Mouse (Mus musculus) megakaryocyte progenitor cell, adult 5-6 weeks (primary cell): Measurements from ENCODE around the gene Mrgpra9. TPM values are rescaled to one million over a fixed set of nuclear protein-coding genes. Genes with fewer than 3 reads are reported as not detected.

Experiments used
- ATAC-seq: replicated peaks from 2 replicates; pipeline ENCODE4 v1.8.0; 2016; ENCODE audit warnings: mild to moderate bottlenecking, moderate TSS enrichment, inconsistent platforms; ENCODE audit not compliant: poor library complexity
- total RNA-seq, 2 experiments: library from RNA; stranded (forward) in 1 of 2; stranded (reverse) in 1 of 2; fragments of 157-497, 149-512 nt in 1 of 2; fragments of 200-1000 nt in 1 of 2; gene quantifications; 2 replicates each; pipeline versions ENCODE4 v1.2.3 to v1.2.4; 2015 to 2017

Gene Mrgpra9
- total RNA-seq (2015) (not detected in 2 replicates), total RNA-seq (2017) (not detected in 2 replicates)

DNA sequence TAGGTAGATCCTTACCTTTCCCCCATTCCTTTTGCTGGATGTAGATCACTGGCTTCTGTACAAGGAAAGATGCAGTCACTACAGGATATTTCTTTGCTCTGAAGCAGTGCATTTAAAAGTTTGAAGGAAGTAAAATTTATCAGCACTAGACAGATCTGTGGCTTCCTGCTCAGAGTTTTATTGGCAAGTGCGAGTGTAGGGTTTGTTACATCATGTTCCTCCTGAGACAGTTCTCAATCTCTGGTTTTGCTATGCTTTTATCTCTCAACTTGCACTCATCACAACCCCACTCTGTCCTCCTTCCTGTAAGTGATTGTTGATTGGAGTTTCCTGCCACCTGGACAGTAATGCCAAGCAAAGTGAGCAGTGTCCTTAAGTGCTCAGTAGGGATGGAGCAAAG is at the start of gene Mrgpra9:
Mrgpra9 (minus strand) TSS at position 79 of the 400 bp plus-strand sequence.
- ATAC-seq, result peak; percentile 54

DNA sequence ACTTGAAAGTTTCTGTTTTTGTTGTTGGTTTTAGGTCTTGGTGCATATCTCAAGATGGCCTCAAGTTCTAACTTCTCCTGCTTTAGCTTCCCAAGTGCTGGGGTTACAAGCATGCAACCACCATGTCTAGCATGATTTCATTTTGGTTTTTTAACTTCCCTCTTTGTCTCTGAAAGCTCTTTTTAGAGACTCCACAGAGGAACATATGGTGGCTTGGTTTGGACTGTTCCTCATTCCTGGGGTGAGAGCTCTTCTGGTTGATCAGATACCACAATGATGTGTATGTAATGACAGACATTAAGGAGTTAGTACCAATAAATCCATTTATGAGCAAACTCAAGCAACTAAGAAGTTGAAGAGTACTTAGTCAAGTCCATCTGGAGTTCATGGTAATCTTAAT is 47.0 kb upstream of the Mrgpra9 start:
- ATAC-seq, result peak; percentile 61

DNA sequence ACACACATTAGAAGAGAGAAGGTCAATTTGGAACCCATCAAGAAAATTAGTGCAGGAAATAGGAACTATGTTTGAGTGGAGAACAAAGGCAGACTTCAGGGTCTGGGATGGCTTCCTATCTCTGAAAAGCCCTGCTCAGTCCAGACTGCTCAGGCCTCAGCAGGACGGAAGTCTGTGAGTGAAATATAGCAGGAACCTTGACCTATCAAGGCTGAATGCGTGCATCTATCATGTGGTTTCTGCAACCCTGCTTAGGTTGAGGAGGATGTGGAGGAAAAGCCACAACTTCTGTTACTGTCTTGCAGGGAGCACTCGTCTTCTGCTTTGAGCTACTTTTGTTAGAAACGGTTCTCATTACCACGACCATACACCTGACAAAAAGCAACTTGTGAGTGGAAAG is 18.9 kb upstream of the Mrgpra9 start:
- peak; percentile 55 for ATAC-seq

DNA sequence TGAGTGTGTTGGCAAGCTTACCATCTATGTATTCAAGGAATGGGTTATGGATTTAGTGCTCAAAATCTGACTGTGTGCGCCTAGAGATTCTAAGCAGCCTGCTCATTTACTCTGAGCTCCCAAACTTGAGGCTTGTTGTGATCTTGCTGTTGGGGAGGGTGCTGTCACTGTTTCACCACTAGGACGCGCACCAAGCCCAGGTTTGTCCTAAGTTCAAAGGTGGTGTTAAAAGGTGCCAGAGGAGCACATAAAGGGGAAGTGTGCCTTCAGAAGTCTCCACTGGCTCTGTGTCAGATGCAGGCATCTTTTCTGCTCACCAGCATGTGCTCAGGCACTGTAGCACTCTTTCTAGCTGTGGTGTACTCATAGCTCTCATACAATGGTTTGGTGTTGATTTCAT is 8.0 kb downstream of the Mrgpra9 start:
- ATAC-seq, result peak; percentile 82

DNA sequence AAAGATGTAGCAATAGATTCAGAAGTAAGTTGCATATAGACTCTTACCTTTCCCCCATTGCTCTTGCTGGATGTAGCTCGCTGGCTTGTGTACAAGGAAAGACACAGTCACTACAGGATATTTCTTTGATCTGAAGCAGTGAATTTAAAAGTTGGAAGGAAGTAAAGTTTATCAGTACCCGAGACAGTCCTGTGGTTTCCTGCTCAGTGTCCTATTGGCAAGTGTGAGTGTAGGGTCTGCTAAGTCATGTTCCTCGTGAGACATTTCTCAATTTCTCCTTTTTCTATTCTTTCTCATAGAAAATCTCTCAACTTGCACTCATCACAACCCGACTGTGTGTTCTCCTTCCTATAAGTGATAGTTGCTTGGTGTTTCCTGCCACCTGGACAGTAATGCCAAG is 47.8 kb downstream of the Mrgpra9 start, which contains the start of gene Mrgpra6:
Mrgpra6 (minus strand) TSS at position 91 of the 400 bp plus-strand sequence.
- ATAC-seq, result peak; percentile 97

DNA sequence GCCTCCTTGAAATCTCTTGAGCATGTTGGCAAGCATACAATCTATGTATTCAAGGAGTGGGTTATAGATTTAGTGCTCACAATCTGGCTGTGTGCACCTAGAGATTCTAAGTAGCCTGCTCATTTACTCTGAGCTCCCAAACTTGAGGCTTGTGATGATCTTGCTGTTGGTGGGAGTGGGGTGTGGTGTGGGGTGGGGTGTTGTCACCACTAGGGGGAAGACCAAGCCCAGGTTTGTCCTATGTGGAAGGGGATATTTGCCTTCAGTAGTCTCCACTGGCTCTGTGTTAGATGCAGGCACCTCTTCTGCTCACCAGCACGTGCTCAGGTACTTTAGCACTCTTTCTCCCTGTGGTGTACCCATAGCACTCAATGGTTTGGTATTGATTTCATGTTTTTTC is 57.4 kb downstream of the Mrgpra9 start:
- peak; percentile 65 for ATAC-seq

Other genes starting within 250 kb of the Mrgpra9 start
- gene Spty2d1, start 244.4 kb downstream of the Mrgpra9 start, total RNA-seq (2015), result 30.4 and 34.9 TPM in 2 replicates
- 25.4 and 30.7 TPM in 2 replicates for gene Spty2d1, start 244.4 kb downstream of the Mrgpra9 start, total RNA-seq (2017)
- gene Tmem86a, start 202.2 kb downstream of the Mrgpra9 start, total RNA-seq (2015), result 2.3 and 4.0 TPM in 2 replicates
- gene Tmem86a, start 202.2 kb downstream of the Mrgpra9 start, total RNA-seq (2017), result 1.4 and 2.2 TPM in 2 replicates
- gene Ptpn5, start 119.2 kb downstream of the Mrgpra9 start, total RNA-seq (2015), result not detected in 2 replicates
- gene Ptpn5, start 119.2 kb downstream of the Mrgpra9 start, total RNA-seq (2017), result not detected in 2 replicates
- gene Mrgpra6, start 47.9 kb downstream of the Mrgpra9 start, total RNA-seq (2015), result not detected in 2 replicates
- gene Mrgpra6, start 47.9 kb downstream of the Mrgpra9 start, total RNA-seq (2017), result not detected in 2 replicates
- gene Mrgpra1, start 101.4 kb upstream of the Mrgpra9 start, total RNA-seq (2015), result not detected in 2 replicates
- not detected in 2 replicates for gene Mrgpra1, start 101.4 kb upstream of the Mrgpra9 start, total RNA-seq (2017)
- 14.1 and 19.8 TPM in 2 replicates for gene Mrgpra2a, start 199.3 kb upstream of the Mrgpra9 start, total RNA-seq (2015)
- gene Mrgpra2a, start 199.3 kb upstream of the Mrgpra9 start, total RNA-seq (2017), result 1.2 and 5.4 TPM in 2 replicates